Mouse (Mus musculus) forelimb bud, embryonic 11.5 days (tissue): ENCODE results near the gene Pla2g1b.

Experiments used
- DNase-seq: peaks from one replicate; pipeline ENCODE4 v3.0.0-alpha.2; 2012; ENCODE audit warnings: low read depth, low spot score

Gene Pla2g1b

DNA sequence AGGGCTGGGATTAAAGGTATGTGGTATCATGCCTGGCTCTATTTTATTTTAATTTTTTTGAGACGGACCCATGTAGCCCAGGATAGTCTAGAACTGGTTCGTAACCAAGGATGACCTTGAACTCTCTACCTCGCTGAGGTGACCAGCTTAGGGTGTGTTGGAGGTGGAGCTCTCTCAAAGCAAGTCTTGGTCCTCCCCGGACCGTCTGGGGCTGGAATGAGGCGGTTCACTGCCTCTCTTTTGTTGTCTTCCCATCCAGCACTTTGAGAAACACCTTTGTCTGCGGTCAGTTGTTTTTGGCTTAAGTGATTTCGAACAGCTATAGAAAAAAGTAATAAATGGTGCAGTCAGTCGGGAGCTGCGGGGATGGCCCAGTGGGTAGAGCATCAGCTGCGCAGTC lies 21.9 kb upstream of the Pla2g1b start:
- DNase-seq: no peak

DNA sequence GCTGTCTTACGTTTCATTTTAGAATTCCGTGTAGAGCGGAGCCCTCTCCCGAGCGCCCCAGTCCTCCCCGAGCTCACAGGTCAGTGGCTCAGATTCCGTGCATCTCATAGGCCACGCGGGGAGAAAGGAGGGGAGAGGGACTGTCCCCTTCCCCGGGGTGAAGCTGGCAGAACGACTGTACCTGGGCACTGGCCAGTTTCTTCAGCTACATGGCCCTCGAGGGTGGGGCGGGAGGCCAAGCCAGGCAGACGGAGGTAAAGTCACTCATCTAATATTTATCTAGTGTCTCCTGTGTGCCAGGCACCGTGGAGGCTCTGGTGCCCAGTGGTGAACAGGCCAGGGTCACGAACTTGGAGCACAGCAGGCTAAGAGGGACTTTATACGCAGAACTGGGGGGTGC lies 19.0 kb upstream of the Pla2g1b start:
- no peak for DNase-seq

DNA sequence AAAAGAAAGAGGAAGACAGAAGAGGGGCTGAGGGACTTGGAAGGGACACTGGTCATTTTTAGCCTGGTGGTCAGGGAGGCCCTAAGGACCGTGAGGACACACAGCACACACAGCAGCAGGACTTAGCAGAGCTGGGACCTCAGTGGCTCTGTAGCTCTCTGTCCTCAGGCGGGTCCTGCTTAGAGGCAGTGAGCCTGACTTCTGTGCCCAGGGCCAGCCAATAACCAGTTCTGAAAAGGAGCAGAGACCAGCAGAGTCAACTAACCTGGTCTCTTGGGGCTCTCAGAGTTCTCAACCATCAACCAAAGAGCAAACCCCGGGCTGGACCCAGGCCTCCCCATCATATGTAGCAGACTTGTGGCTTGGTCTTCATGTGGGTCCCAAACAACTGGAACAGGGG lies 16.8 kb upstream of the Pla2g1b start:
- DNase-seq: no peak

DNA sequence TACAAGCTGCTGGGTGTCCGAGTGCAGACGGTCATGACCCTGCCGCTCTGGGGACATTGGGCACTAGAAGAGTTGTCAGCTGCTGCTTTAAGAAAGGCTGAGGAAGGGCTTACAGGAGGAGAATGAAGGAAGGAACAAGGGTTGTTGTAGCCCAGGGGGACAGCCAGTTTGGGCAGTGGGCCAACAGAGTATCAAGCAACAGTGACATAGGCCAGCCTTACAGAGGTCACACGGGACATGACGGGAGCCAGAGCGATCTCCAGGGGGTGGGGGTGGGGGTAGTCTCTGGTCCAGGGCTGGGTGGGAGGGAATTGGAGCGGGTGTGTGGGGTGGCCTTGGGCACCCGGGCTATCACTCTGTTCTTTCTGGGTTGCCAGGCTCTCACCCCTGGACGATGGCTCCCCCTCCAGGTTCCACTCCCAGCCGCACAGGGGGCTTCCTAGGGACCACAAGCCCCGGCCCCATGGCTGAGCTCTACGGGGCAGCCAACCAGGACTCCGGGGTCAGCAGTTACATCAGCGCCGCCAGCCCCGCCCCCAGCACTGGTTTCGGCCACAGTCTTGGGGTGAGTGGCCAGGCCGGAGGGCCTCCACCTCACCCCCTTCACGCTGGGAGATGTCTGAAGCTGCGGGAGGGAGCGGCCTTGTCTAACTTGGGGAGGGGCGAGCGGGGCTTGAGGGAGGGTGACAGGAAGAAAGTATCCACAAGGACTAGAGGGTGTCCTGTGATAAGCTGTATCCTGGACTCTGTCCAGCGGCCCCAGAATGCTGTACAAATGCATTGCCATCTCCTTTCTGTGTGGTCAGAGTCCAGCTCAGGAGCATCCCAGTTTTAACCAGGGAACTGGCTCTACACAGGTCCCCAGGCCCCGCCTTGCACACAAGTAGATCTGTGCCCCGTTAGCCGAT lies 15.4 kb upstream of the Pla2g1b start:
- DNase-seq: no peak

DNA sequence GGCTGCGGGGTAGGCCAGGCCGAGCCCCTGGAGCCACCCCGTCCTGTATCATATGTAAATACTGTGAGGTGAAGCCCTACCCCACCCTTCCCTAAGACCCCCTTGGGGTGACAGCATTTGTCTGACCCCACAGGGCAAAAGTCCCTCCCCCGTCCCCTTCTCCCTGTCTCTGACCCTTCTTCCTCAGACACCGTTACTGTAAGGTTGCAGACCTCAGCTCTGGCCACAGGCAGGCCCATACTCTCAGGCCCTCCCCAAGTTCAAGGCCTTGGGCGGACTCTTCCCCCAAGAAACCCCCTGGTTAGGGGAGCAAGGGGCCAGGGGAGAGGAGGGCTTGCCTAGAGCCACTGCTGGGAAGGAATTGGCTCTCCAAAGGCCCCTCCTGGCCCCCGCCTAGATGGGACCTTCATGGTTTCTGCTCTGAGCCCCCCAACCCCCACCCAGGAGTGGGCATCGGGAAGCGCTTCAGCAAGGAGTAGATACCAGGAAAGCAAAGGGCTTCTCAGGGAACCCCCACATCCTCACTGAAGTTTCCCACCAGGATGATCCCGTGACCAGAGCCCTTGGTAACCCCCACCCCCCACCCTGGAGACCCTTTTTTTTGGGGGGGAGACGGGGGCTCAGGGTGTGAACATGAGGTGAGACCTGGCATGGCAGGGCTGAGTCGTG lies 11.5 kb upstream of the Pla2g1b start:
- no peak for DNase-seq

DNA sequence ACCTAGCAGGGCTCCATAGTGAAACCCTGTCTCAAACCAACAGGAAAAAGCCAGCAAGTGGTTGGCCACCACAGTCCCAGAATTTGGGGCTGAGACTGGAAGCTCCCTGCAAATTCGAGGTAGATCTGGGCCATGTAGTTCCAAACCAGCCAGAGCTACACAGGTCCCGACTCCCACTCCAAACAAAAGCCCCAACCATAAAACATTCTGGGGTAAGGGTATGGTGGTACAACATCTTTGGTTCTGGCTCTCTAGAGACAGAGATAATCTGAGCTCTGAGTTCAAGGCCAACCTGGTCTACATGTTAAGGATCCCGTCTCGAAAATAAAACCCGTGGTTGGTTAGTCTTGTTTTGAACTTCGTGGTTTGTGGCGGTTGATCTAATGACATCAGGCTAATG lies 10.2 kb upstream of the Pla2g1b start:
- DNase-seq: no peak

DNA sequence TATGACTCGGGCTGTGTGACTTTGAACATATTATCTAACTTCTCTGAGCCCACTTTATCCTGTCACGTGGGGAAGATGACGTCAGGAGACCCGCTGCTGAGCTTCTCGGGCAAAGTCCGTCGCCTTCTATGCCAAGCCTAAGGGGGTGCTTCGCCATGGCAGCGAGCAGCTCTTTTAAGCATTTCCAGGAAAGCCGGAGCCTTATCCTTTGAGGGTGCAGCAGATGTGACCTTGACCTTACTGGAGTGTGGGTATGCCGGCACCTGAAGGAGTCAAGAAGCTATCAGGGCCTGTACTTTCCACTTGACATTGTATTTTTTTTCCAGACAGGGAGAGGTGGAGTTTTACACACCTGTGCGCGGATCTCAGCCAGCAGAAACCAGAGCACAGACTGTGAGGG lies 7.1 kb upstream of the Pla2g1b start:
- no peak for DNase-seq

DNA sequence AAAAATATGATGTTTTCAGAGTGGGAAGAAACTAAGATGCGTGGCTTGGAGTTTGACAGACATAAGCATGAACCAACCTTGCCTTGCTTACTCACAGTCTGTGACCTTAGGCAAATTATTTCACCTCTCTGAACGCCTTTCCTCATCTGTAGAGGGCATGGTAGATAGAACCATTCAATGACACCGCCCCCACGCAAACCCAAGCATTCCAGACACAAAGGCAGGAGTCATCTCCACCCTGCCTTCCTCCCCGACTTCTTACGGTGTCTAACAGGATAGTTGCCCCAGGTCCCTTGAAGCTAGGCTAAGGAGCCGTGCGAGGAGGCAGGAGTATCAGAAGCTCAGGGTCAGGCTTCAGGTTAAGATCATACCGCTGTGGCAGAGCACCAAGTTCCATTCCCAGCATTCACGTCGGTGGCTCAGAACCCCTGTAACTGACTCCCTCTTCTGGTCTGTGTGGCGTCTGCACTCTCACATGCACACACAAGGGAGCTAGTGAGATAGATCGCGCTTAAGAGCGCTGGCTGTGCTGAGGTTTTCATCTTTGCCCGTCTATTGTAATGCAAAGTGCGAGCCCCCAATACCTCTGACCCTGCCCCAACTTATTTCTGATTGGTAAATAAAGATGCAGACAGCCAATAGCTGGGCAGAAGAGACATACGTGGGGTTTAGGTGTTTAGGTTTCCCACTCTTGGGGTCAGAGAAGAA lies 1.5 kb upstream of the Pla2g1b start:
- DNase-seq: no peak

DNA sequence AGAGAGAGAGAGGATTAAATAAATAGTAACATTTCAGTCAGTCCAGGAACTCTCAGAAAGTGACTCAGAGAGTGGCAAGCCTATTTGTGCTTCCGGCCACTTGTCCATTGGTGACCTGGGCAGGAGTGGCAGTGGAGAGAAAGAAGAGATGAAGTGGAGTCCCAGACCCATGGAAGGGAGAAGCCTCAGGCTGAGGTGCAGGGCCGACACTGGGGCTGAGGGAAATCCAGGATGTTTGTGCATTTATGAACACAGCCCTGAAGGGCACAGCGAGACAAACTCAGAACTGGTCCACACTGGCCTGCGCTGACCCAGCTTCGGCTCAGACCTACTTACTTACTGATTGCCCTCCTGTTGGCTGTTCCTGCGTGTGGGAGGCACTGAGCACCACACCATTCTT lies 3.7 kb downstream of the Pla2g1b start:
- no peak for DNase-seq

DNA sequence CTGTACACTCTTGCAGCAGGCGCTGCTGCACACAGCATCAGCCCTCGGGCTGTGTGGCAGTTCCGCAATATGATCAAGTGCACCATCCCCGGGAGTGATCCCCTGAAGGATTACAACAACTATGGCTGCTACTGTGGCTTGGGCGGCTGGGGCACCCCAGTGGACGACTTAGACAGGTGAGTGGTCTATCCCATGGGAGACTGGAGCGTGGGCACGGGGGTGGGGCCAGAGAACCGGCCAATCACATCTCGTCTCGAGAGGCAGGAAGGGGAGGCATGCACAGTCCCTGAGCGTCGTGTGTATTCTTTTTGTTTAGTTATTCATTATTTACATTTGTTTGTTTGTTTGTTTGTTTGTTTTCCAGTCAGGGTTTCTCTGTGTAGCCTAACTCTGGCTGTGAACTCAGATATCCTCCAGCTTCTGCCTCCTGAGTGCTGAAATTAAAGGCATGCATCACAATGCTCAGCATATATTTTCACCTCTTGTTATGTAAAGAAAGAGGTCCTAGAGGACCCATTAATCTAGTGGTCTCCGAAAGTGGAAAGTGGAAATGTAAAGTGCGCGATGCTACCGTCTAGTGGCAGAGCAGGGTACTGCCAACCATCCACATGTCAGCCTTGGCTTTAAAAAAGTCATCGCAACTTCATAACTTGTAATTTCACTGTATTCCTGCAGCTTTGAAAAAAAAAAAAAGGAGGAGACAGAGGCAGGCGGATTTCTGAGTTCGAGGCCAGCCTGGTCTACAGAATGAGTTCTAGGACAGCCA lies 4.9 kb downstream of the Pla2g1b start:
- DNase-seq: peak; percentile 64

DNA sequence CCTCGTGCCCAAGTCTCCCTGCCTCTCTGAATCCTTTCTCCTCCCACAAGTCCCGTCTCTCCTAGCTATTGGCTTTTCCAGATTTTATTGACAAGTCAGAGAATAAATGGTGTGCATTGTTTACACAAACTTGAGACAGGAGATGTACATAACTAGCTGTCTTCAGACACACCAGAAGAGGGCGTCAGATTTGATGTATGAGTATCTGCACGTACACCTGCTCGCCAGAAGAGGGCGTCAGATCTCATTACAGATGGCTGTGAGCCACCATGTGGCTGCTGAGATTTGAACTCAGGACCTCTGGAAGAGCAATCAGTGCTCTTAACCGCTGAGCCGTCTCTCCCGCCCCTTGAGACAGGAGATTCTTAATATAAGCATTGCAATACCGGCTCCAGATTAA lies 7.1 kb downstream of the Pla2g1b start:
- DNase-seq: no peak

DNA sequence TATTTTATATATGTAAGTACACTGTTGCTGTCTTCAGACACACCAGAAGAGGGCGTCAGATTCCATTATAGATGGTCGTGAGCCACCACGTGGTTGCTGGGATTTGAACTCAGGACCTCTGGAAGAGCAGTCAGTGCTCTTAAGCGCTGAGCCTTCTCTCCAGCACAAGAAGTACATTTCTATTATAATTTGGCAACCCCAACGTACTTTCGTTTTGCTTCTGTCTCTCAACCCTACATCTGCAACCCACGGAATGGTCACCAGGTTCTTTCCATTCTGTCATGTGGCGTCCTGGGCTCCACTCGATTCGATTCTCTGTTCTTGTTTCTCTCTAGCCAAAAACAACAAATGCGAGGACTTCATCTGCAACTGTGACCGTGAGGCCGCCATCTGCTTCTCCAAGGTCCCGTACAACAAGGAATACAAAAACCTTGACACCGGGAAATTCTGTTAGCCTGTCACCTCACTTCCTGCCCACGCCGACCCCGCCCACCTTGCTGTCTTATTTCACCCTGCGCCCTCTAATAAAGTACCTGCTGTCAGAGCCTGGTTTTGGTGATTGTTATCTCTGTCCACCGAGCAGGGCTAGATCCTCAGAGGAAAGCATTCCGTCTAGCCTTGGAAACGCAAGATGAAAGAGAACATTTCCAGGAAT lies 8.2 kb downstream of the Pla2g1b start:
- DNase-seq: no peak

DNA sequence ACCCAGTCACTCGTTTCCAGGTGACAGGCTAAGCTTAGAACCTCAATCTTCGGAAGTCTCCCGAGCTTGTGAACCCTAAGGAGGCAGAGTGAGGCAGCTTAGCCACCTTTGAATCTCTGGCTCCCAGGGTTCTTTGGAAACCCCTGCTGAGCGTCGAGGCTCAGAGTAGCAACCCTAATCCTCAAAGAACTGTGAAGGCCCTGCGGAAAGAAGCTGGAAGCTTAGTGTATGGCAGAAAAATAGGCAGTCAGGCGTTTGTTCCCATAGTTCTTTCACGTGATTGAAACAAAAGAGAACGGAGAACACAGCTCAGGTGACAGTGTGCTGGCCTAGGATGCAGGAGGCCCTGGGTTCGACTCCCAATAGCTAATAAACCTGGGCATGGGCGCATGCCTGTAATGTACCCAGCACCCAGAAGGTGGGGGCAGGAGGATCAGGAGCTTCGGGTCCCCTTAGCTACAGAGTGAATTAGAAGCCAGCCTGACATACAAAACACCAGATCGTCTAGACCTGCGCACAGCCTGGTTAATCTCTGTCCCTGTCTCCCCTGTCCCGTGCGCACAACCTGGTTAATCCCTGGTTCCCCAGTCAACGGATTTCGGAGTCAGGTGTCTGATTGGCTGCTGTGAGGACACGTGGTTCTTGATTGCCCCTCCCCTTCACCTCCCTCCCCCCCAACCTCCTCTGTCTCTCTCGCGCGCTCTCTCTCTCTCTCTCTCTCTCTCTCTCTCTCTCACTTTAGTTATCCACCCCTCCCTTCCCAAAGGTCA lies 9.5 kb downstream of the Pla2g1b start:
- DNase-seq: peak; percentile 61

DNA sequence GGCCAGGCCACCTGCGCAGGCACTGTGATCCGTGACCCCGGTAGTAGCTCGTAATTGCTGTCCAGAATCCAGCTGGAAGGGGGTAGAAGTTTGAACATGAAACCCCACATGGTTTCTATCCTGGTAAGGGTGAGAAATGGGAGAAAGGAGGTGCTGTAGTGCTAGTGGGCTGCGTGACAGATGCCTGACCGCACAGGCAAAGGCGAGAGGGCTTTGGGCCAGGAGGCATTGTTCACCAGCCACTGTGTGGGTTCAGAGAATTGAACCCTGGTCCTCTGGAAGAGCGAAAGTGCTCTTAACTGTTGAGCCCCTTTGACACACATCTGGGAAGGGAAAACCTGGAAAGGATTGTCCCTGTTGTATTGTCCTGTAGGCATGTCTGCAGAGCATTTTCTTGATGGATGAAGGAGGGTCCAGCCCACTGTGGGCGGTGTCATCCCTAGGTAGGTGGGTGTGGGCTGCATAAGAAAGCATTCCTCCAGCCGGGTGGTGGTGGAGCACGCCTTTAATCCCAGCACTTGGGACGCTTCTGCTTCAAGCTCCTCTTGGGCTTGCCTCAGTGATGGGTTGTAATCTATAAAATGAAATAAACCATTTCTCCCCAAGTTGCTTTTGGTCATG lies 10.2 kb downstream of the Pla2g1b start:
- no peak for DNase-seq

DNA sequence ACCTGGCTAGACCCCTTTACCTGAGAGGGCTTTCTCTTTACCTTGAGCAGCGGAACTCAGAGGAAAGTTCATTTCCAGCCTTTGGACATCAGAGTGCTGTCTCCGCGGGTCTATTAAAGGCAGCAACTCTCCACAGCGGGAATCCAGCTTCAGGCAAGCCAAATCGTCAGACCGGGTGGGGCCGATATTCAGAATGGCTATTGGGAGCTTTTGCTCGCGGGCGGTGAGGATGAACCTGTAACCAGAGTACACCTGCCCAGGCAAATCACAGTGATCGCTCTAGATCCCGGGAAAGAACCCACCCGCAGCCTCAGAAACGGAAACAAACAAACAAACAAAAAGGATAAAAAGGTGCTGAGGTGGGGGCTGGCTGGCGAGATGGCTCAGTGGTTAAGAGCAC lies 13.5 kb downstream of the Pla2g1b start:
- DNase-seq: no peak

DNA sequence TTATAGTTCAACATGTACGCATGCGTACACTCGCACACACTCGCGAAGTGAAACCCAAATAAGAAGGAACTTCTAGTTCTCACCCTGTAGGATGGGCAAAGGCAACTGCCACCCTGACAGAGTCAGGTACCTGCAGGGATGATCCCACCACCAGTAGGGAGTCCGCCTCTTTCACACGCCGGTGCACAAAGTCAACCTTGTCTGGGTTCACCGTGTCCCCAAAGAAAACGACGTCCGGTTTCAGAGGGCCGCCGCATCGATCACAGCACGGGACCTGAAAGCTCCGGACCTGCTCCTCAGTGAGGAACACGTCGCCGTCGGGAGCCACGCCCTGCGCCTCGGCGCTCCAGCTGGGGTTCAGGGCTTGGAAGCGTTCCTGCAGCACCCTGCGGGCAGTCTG lies 14.0 kb downstream of the Pla2g1b start:
- DNase-seq: no peak

DNA sequence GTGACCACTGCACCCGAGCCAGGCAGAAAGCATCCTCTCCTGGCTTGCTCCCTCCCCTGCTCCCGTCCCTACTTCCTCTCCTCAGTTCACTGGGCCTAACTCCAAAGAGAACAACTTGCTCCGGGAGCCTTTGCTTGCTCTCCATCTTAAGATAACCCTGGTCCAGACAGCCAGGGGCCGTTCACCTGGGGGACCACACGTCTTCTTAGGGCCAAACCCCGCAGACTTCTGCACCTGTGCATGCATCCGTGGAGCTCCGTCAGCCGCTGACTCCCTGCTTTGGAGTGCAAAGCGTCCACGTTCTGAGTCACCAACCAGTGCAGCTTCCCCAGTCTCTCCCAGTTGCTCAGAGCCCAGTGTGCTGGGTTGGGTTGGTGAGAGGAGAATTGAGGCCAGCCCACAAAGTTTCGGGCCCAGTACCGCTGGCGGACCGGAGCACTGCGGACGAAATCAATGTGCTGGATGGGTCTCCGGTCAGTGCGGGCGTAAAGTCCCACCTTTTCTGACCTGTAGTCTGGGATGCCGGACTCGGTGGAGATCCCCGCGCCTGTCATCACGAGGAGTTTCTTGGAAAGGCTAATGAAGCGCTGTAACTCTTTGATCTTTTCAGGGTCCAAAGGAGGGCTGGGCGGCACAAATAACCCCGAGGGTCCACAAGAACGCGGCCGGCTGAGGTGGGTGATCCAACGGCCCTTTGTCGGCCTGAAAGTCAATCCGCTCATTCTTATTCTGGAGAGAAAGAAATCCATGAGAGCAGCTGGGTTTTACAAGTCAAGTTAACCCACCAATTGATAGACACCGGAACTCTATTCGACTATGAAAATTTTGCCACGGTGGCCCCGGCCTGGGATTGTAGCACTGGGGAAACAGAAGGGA lies 16.6 kb downstream of the Pla2g1b start:
- no peak for DNase-seq

DNA sequence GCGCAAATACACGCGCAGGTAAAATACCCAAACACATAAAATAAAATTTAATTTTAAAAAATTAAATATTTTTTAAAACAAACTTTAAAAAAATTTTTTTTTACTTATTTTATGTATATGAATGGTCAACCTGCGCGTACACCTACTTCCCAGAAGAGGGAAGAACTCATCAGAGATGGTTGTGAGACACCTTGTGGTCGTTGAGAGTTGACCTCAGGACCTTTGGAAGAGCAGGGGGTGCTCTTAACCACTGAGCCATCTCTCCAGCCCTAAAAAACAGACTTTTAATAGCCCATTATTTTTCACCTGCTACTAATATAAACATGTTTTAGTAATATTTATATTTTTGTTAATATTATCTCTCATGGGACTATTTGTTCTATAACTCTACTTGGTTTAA lies 17.3 kb downstream of the Pla2g1b start:
- no peak for DNase-seq
